Mouse (Mus musculus): ENCODE results near the gene Cxcl3. TPM values are rescaled to one million over a fixed set of nuclear protein-coding genes. Genes with fewer than 3 reads are reported as not detected.

Cxcl3 gene
- not detected in 3 replicates for total RNA-seq (2017)

DNA sequence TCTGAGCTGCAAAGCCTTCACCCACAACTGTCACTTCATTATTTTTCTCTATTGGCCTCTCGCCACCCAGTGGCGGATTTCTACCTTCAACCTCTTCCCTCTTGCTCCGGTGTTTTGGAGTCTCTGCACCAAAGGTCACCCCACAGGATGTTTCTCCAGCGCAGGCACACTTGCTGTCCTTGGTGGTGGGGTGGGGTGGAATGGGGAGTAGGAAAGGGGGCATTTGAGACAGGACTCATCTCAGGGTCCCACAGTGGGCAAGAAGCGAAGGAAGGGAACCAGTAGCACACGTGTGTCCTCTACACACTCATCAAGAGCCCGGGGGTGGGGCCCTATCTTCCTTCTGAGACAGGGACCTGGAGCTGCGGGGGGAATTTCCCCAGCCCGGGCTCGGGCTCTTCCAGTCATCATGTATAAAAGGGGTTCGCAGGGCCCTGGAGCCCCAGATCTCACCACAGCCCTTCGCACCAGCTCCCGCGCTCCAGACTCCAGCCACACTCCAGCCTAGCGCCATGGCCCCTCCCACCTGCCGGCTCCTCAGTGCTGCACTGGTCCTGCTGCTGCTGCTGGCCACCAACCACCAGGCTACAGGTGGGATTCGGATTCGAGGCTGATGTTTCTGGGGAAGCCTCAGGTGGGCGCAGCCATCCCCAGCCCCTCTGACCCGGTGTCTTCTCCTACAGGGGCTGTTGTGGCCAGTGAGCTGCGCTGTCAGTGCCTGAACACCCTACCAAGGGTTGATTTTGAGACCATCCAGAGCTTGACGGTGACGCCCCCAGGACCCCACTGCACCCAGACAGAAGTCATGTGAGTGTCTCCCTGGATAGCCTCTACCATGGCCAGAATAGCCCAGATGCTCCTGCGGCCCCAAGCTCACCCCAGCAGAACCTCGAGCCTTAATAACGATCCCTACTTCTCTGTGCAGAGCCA, at the start of gene Cxcl3:
Gene Cxcl3 (plus strand): TSS at position 445 of the 930 bp plus-strand sequence.
- ATAC-seq (replicated peaks; ENCODE audit: insufficient number of reproducible peaks, low FRiP score, low TSS enrichment, poor library complexity, severe bottlenecking): peak; percentile 23; the same call in 1 of the 2 replicates

DNA sequence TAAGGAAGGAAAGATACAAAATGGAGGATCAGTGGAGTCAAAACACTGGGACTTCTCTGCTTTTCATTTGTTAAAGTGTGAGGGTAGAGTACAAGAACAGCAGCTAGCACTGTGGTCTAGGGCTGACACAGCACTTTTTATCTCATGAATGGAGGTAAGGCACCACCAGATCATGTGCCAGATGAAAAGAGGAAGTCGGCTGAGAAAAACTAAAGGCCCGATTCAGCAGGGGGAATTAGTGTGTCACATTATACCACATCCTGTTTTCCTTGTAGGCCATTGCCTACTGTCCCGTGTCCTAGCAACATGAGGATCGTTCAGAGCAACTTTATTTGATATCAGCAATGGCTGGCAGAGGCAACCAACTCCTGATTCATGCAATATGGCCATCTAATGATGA, 43.9 kb upstream of the Cxcl3 start:
- ATAC-seq (replicated peaks; ENCODE audit: insufficient number of reproducible peaks, low FRiP score, low TSS enrichment, poor library complexity, severe bottlenecking): peak; percentile 98

DNA sequence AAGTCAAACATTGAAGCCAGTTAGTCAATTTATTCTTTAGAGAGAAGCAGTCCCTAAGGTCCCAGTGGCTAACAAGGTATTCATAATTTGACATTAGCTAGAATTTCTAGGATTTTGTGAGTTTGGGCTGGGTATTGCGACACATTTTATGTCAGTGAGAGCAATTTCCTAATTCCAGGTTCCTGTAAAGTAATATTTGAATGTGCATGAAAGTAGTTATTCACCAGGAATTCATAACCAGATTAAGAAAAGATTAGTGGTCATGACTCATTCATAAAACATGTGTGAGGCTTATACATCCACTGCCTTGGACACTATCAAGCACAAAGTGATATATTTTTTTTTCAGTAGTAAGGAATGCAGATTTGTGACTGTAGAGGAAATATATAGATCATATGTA, 32.0 kb upstream of the Cxcl3 start:
- ATAC-seq (replicated peaks; ENCODE audit: insufficient number of reproducible peaks, low FRiP score, low TSS enrichment, poor library complexity, severe bottlenecking): no peak

DNA sequence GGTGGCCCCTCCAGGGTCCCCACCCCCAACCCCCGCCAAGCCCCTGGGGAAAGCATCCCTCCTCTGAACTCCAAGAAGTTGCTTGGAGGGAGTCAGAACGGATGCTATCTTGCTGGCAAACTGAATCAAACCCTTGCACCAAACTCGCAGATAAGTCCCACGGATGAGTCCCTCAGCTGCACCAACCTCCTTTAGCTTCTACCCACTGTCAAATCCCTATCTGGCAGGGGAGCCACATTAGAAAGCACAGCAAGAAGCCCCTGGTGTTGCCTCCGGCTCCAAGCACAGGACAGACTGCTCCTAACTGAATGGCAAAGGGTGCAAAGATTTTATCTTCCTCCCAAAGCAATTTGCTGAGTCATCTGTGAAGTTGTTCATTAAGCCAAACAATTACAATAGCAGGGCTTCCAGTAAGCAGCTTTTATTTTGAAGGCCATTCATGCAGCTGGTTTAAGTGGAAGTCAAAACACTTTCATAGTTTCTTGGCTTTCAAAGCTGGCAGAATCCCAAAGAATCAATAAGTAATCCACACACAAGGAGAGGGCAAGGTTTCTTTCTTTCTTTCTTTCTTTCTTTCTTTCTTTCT, 27.8 kb upstream of the Cxcl3 start:
- ATAC-seq (replicated peaks; ENCODE audit: insufficient number of reproducible peaks, low FRiP score, low TSS enrichment, poor library complexity, severe bottlenecking): no peak

DNA sequence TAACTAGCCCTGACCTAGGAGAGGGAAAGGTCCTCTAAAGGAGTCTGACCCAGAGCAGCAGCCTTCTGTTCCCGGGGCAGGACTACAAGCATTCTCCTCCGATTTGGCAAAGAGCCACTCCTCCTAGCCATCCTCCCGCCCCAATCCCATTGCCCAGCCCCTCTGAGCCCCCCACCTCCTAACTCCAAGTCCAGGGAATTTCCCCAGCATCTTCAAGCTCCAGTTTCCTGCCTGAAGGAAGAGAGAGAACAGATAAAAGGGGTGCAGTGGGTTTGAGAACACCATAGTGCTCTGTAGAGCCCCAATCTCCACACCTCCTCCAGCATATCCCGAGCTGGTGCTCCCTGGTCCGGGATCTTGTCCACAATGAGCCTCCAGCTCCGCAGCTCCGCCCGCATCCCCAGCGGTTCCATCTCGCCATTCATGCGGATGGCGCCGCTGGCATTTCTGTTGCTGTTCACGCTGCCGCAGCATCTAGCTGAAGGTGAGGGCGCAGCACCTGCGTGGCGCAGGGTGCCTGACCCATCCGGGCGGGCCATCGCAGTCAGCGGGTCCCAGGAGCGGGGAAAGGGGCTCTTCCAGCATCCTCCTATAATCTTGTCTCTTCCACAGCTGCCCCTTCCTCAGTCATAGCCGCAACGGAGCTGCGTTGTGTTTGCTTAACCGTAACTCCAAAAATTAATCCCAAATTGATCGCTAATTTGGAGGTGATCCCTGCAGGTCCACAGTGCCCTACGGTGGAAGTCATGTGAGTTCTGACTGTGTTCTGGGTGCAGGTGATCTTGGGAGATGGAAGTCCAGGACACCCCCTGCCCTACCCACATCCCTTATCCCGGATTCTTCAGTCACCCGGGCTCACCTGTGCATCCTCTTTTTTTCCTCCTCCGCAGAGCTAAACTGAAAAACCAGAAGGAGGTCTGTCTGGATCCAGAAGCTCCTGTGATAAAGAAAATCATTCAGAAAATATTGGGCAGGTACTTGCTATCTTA, 26.5 kb upstream of the Cxcl3 start, which contains the start of gene Cxcl5:
Gene Cxcl5 (plus strand): TSS at position 284 of the 989 bp plus-strand sequence.
- no peak for ATAC-seq (replicated peaks; ENCODE audit: insufficient number of reproducible peaks, low FRiP score, low TSS enrichment, poor library complexity, severe bottlenecking)

DNA sequence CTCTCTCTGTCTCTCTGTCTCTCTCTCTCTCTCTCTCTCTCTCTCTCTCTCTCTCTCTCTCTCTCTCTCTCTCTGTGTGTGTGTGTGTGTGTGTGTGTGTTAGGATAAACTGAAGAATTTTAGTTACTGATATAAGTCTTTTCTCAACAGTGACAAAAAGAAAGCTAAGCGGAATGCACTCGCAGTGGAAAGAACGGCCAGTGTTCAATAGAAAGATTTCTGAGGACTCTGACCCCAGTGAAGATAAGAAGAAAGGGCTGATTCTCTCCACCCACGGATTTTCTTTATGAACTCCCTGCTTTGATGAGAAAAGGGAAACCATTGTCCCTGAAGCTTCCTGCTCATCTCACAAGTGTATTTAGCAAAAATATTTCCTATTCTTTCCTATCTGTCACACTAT, 25.6 kb upstream of the Cxcl3 start:
- no peak for ATAC-seq (replicated peaks; ENCODE audit: insufficient number of reproducible peaks, low FRiP score, low TSS enrichment, poor library complexity, severe bottlenecking)

DNA sequence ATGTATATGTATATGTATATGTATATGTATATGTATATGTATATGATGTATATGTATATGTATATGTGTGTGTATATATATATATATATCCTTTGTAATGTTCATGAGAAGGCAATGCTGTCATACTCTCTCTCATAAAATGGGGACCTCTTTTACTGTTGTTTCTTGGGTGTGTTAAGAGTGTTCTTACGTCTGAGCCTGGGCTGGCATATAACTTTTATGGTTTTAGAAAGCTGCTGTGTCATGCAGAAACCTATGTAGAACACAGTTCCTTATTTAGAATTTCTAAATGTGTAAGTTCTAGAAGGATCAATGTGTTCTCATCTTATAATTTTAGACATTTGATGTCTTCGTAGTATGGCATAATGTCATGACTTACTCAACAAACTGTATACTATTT, 25.1 kb upstream of the Cxcl3 start:
- no peak for ATAC-seq (replicated peaks; ENCODE audit: insufficient number of reproducible peaks, low FRiP score, low TSS enrichment, poor library complexity, severe bottlenecking)

DNA sequence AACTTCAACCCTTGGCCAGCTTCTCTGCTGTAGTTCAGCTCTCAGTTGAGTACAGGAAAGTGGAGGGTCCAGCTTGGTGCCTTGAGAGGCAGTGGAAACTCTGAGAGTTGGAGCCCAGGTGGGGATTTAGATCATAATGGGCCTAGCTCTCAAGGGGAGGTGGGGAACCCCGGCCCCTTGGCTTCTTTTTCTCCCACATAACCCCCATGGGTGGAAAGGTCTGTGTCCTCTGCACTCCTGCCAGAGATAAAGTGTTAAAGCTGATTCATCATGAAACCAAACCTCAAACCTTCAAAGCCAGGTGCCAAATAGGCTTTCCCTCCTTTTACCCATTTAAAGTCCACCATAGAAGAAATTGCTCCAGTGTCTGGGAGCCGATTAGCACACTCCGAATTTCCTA, 24.1 kb upstream of the Cxcl3 start:
- no peak for ATAC-seq (replicated peaks; ENCODE audit: insufficient number of reproducible peaks, low FRiP score, low TSS enrichment, poor library complexity, severe bottlenecking)

DNA sequence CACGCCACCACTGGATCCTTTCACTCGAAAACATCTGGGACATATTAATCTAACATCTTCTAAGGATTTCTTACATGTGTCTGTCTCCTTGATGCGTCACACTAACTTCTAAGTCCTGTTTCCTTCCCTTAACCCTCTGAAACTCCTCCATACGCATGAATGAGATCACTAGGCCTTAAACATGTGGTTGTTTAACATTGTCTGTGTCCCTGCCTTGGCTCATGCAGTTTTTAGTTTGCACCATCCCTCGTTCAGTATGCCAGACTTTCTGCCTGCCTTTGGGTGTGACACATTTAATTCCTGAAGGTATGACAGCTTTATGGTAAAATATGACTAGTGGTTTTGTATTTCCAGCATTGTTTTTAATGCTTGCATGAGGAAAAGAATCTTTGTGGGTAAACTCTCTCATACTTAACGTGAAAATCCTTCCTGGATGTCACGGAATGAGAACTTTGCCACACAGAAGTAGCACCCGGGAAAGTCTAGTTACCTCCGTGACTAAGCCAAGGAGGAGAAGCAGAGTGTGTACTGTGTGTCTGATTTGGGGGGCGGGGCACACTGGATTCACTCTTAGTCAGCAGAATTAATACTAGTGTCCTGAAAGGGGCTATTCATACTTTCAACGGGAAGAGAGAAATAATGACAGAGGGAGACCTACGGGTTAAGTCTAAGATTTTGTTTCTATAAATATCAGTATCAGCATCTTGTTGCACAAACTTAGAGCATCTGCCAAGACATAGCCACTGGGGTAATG, 21.8 kb upstream of the Cxcl3 start:
- no peak for ATAC-seq (replicated peaks; ENCODE audit: insufficient number of reproducible peaks, low FRiP score, low TSS enrichment, poor library complexity, severe bottlenecking)

DNA sequence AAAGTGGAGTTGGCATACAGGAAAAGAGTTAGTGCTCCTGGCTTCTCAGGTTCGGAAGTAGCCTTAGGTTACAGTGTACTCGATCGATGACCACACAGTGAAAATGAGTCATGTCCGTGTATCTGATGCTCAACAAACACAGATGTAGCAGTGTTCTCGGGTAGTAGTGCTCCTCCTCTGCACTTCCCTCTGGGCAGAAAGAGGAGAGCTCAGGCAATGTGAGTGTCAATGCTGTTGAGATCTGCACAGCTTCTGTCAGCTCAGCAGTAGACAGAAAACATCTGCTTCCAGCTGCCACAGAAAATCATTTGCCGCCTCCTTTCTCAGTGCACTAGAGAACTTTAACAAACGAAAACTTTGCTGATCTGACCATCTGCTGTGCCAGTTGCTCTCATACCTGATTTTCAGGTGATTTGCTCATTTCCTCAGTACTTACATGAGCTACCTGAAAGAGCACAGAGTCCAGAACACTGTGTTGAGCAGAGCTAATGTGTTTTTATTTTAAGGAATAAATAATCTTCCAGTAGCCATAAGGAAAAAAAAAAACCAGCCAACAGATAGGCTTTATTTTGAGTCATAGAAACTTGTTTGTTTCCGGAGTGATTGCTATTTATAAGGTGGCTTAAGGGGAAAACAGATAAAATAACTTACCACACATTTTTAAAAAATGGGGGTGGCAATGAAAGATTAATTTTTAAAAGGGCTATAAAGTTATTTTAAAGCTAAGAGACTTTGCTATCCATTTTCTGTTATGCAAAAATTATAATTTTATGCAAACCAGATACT, 19.9 kb upstream of the Cxcl3 start:
- ATAC-seq (replicated peaks; ENCODE audit: insufficient number of reproducible peaks, low FRiP score, low TSS enrichment, poor library complexity, severe bottlenecking): no peak

DNA sequence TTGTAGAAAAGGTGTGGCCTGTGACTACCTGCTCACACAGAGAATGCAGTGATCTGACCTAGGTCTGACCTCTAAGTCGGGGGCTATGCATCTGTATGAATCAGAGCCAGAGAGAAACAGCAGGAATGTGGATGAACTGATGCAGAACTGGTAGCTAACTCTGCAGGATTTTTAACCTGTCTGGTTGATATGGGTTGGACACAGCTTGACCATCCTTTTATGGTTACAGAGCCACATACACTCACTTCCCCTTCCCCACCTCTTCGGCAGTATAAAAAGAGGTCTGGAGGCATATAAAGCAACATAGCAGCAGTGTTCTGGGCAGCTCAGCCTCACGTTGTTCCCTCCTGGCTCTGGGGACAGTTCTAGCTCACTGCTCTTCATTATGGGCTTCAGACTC, 17.7 kb upstream of the Cxcl3 start, which contains the start of gene Ppbp:
Gene Ppbp (plus strand): TSS at position 301 of the 400 bp plus-strand sequence.
- no peak for ATAC-seq (replicated peaks; ENCODE audit: insufficient number of reproducible peaks, low FRiP score, low TSS enrichment, poor library complexity, severe bottlenecking)

DNA sequence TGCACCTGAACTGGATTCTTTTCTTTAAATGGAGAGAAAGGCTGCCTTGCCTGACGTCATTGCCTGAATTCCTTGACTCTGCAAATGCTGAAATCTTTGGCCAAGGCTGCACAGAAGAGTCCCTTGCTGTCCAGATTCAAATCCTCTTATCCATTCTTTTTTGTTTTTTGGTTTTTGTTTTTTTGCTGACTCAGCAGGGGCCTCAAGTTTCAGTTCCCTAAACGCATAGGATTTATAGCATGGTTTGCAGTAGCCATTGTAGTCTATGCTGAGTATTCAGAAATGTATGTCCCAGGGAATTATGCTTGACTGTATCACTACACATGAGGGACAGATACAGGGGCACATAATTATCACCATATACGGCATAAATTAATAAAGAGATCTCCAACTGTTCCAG, 14.5 kb upstream of the Cxcl3 start:
- ATAC-seq (replicated peaks; ENCODE audit: insufficient number of reproducible peaks, low FRiP score, low TSS enrichment, poor library complexity, severe bottlenecking): no peak

DNA sequence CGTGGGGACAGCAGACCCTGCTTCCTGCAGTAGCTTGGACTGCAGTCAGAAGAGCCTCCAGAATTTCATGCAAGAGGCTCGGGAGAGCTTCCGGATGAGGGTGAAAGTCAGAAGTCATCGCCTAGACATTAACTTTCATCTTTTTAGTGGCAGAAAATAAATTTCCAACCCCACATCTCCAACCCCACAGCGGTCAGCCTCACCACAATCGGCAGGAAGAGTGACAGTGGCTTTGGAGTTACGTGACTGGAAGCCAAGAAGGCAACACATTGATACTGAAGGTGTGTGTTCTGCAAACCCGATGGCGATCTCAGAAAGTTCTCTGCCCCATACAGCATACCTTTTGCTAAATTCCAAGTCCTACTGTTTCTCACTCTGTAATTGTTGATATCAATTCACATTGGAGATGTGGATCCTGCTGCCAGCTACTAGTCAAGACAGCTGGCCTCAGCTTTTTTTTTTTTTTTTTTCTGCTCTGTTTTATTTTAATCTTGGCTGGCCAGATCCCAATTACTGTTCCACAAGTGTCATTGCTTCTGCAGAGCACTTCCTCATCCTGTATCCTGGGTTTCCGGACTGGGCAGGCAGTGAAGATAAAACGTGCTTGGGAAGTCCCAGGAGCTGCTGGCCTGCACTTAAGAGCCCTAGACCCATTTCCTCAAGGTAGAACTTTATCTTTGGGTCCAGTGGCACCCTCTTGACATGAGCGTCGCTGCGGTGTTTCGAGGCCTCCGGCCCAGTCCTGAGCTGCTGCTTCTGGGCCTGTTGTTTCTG, 13.8 kb upstream of the Cxcl3 start, which contains the start of gene Pf4:
Gene Pf4 (plus strand): TSS at position 556 of the 774 bp plus-strand sequence.
- 0 out of 2 replicates have a peak, but pooled peaks have one; percentile 9 for ATAC-seq (replicated peaks; ENCODE audit: insufficient number of reproducible peaks, low FRiP score, low TSS enrichment, poor library complexity, severe bottlenecking)

DNA sequence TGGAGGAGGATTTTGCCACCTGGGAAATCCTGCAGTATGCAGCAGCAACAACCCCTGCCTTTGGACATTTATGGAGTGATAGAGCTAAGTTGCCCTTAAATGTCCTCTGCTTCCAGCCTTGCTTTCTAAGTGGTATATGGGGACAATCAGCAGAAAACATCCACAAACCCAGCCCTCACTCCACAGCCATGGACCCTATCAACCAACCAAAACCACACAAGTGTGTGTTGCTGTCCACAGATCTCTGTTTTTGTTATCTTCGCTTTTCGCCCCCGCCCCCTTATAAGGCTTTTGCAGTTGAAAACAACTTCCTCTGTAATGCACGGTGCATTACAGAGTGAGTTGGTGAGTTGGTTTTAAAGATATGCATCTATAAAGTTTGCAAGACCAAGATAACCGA, 10.3 kb upstream of the Cxcl3 start:
- ATAC-seq (replicated peaks; ENCODE audit: insufficient number of reproducible peaks, low FRiP score, low TSS enrichment, poor library complexity, severe bottlenecking): 0 out of 2 replicates have a peak, but pooled peaks have one; percentile 12

DNA sequence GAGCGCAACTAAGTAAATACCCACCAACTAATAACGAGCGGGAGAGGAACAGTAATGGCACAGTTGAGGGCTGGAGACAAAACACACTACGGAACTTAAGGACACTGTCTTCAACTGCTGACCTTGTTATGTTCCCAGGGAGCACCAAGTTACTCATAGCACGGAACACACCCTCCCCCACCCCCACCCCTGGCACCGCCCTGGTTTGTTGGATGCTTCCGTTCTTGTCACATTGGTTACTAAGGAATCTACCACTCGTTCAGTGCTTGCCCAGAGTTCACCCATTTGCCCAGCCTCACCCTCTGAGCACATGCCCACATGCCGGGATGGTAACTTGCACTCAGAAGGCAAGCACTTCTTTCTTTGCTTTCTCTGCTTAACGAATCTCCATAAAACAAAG, 8.3 kb upstream of the Cxcl3 start:
- no peak for ATAC-seq (replicated peaks; ENCODE audit: insufficient number of reproducible peaks, low FRiP score, low TSS enrichment, poor library complexity, severe bottlenecking)

DNA sequence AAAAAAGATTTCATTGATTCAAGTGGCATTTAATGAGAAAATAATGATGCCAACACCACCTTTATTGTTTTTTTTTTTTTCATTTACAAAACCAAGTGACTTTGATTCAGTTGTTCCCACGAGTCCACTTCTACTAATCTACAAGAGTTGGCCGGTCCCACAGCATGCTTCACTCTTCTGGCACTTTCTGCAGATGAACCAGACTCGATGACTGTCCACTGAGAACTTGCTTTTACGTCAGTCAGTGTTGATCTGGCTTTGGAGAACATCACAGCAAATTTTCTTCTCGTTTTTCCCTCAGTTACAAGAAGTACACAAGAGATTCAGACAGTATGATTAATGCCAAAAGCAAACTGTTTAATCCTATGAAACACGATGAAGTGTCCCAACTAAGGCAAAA, 7.0 kb upstream of the Cxcl3 start:
- ATAC-seq (replicated peaks; ENCODE audit: insufficient number of reproducible peaks, low FRiP score, low TSS enrichment, poor library complexity, severe bottlenecking): no peak

DNA sequence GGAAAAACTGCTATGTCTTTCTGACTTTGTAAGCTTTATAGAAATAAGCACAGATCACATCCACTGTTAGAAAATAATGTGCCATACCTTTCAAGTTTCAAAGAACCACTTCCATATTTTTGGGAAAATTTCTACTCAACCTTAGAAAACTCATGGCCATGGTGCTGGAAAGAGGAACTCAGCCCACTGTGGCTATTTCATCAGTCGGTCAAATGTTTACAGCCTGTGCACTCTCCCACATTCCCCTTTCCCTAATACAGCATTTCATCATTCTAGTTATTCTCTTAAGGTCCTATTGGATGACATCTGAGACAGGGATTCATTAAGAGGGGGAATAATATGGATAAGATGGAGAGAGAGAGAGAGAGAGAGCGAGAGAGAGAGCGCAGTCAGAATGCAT, 2.2 kb upstream of the Cxcl3 start:
- ATAC-seq (replicated peaks; ENCODE audit: insufficient number of reproducible peaks, low FRiP score, low TSS enrichment, poor library complexity, severe bottlenecking): no peak

All from monocyte, adult 5-6 weeks (primary cell).